Mouse (Mus musculus) megakaryocyte-erythroid progenitor cell, adult 5-6 weeks (primary cell): ENCODE data around the gene Mob1b. TPM values are rescaled to one million over a fixed set of nuclear protein-coding genes. Genes with fewer than 3 reads are reported as not detected.

Experiments used
- total RNA-seq, 2 experiments: library from RNA; stranded (forward) in 1 of 2; stranded (reverse) in 1 of 2; fragments of 200-1000, 215-1000 nt in 1 of 2; fragments of >200 nt in 1 of 2; fragmentation: Nextera tagmentation in 1 of 2; gene quantifications; 2 replicates each; pipeline ENCODE4 v1.2.3; 2014 to 2017

The Mob1b gene
- total RNA-seq, 2 experiments from 2014 or later, result 13.3 to 39.9 TPM

Other genes with a start within 250 kb of the Mob1b start
- not detected in 2 replicates for gene Enam, start 232.9 kb upstream of the Mob1b start, total RNA-seq (2014; fragmentation: Nextera tagmentation)
- gene Enam, start 232.9 kb upstream of the Mob1b start, total RNA-seq (2017), result not detected in 2 replicates
- gene Jchain, start 193.0 kb upstream of the Mob1b start, total RNA-seq (2014; fragmentation: Nextera tagmentation), result not detected in 2 replicates
- 1.9 TPM in 1 of 2 replicates, not detected in the other for gene Jchain, start 193.0 kb upstream of the Mob1b start, total RNA-seq (2017)
- 59.1 and 76.3 TPM in 2 replicates for gene Utp3, start 166.4 kb upstream of the Mob1b start, total RNA-seq (2014; fragmentation: Nextera tagmentation)
- gene Utp3, start 166.4 kb upstream of the Mob1b start, total RNA-seq (2017), result 70.4 and 72.5 TPM in 2 replicates
- gene Rufy3, start 155.8 kb upstream of the Mob1b start, total RNA-seq (2014; fragmentation: Nextera tagmentation), result 3.8 and 11.4 TPM in 2 replicates
- 6.2 and 12.3 TPM in 2 replicates for gene Rufy3, start 155.8 kb upstream of the Mob1b start, total RNA-seq (2017)
- gene Grsf1, start 44.7 kb upstream of the Mob1b start, total RNA-seq (2014; fragmentation: Nextera tagmentation), result 65.0 and 69.2 TPM in 2 replicates
- gene Grsf1, start 44.7 kb upstream of the Mob1b start, total RNA-seq (2017), result 106 and 108 TPM in 2 replicates
- 65.7 and 85.7 TPM in 2 replicates for gene Dck, start 44.1 kb downstream of the Mob1b start, total RNA-seq (2014; fragmentation: Nextera tagmentation)
- gene Dck, start 44.1 kb downstream of the Mob1b start, total RNA-seq (2017), result 36.8 and 43.3 TPM in 2 replicates
- not detected in 2 replicates for gene Slc4a4, start 166.0 kb downstream of the Mob1b start, total RNA-seq (2014; fragmentation: Nextera tagmentation)
- not detected in 2 replicates for gene Slc4a4, start 166.0 kb downstream of the Mob1b start, total RNA-seq (2017)